Mouse (Mus musculus) ES-Bruce4 (cell line): ENCODE measurements at regions not wholly inside any gene's neighbourhood (a gene's known extent, or its start where the extent isn't known, plus 50 kb on each side); places are given as distances from the start of the nearest gene placed in this dataset.

Source experiments
- CTCF ChIP-seq: IDR thresholded peaks from one replicate; pipeline ENCODE4 v1.8.1; 2011; ENCODE audit warnings: low read depth, low read length
- EP300 ChIP-seq: IDR thresholded peaks from 2 replicates; pipeline ENCODE4 v1.6.1; 2011; ENCODE audit warnings: low read depth, low read length; ENCODE audit not compliant: insufficient read depth
- POLR2A ChIP-seq: IDR thresholded peaks from one replicate; pipeline ENCODE4 v1.8.1; 2011; ENCODE audit warnings: low read length; ENCODE audit not compliant: insufficient read depth

- TF ChIP-seq POLR2A (no peak), CTCF (peak; percentile 83), EP300 (0 out of 2 replicates have a peak, but pooled peaks have one; percentile 33)
Observed at GRCm38 (mm10) chr17:84028157-84028970, 159.4 kb downstream of the Zfp36l2 start.
